Mouse (Mus musculus) lung, adult 10 weeks (tissue): ENCODE measurements around the gene Acsl1. TPM values are rescaled to one million over a fixed set of nuclear protein-coding genes. Genes with fewer than 3 reads are reported as not detected.

ENCODE experiments used
- polyA plus RNA-seq: library from polyadenylated mRNA; stranded (reverse); fragments of 350-450 nt; fragmentation: Illumina TruSeq; extraction: RNeasy Lipid Tissue Mini Kit (QIAGEN cat#74804); gene quantifications from one replicate; pipeline ENCODE4 v1.2.3, GENCODE M21; 2014; ENCODE audit warnings: low read depth, low replicate concordance; ENCODE audit not compliant: insufficient read depth

Acsl1 gene
- polyA plus RNA-seq = 24.5 TPM

GRCm38 (mm10) chr8:46470792-46471781, at the start of gene Acsl1:
TSS of gene Acsl1 (plus strand) at chr8:46471037.

GRCm38 (mm10) chr8:46551615-46552440, 81.0 kb downstream of the Acsl1 start, which contains the start of gene Cenpu:
TSS of gene Cenpu (plus strand) at chr8:46552028.

Other genes with a start within 250 kb of the Acsl1 start
- gene Helt, start 176.4 kb upstream of the Acsl1 start, polyA plus RNA-seq = not detected
- gene Cenpu, start 81.0 kb downstream of the Acsl1 start, polyA plus RNA-seq = 2.0 TPM
- gene Primpol, start 146.2 kb downstream of the Acsl1 start, polyA plus RNA-seq = 3.0 TPM
- 9.0 TPM for gene Casp3, start 146.3 kb downstream of the Acsl1 start, polyA plus RNA-seq